Mouse (Mus musculus) stomach, postnatal 0 days (tissue): ENCODE results near the gene Myo1a. TPM values are rescaled to one million over a fixed set of nuclear protein-coding genes. Genes with fewer than 3 reads are reported as not detected.
A peak's percentile ranks its signal among the peaks of the same experiment; 100 is the strongest.

ENCODE experiments used
- ATAC-seq: fragments of 200-750 bp; cut with Nextera tagmentation; 2 replicates; pipeline ENCODE4 v1.8.0; 2017; ENCODE audit not compliant: low FRiP score, low TSS enrichment
- DNase-seq: peaks from one replicate; pipeline ENCODE4 v3.0.0-alpha.2; 2016; ENCODE audit warnings: low spot score
- H3K27ac ChIP-seq: fragments of 300-500 bp; sonication (generic); replicated peaks from 2 replicates; pipeline ENCODE4 v1.5.1; 2014; ENCODE audit warnings: mild to moderate bottlenecking, control low read depth
- H3K27me3 ChIP-seq: fragments of 300-500 bp; sonication (generic); 2 replicates; pipeline ENCODE4 v1.6.1; 2014; ENCODE audit warnings: low read length; ENCODE audit not compliant: control insufficient read depth, insufficient read depth
- H3K36me3 ChIP-seq: fragments of 300-500 bp; sonication (generic); 2 replicates; pipeline ENCODE4 v1.6.1; 2014; ENCODE audit warnings: low read length, mixed read lengths; ENCODE audit not compliant: control insufficient read depth, insufficient read depth
- H3K4me1 ChIP-seq: fragments of 300-500 bp; sonication (generic); replicated peaks from 2 replicates; pipeline ENCODE4 v1.6.1; 2014; ENCODE audit warnings: antibody characterized with exemption; ENCODE audit not compliant: control insufficient read depth, insufficient read depth
- H3K4me2 ChIP-seq: fragments of 300-500 bp; sonication (generic); replicated peaks from 2 replicates; pipeline ENCODE4 v1.6.1; 2014; ENCODE audit warnings: low read depth, mild to moderate bottlenecking, control low read depth, moderate library complexity
- H3K4me3 ChIP-seq: fragments of 300-500 bp; sonication (generic); 2 replicates; pipeline ENCODE4 v1.5.1; 2014; ENCODE audit warnings: low read depth, low read length, control low read depth
- H3K9ac ChIP-seq: fragments of 300-500 bp; sonication (generic); 2 replicates; pipeline ENCODE4 v1.6.1; 2014; ENCODE audit warnings: mild to moderate bottlenecking, low read length, control low read depth, mixed read lengths
- H3K9me3 ChIP-seq: fragments of 300-500 bp; sonication (generic); 2 replicates; pipeline ENCODE4 v1.6.1; 2016; ENCODE audit warnings: low read length; ENCODE audit not compliant: control insufficient read depth
- CTCF ChIP-seq: IDR thresholded peaks from 2 replicates; pipeline ENCODE4 v1.5.1; 2016; ENCODE audit warnings: antibody characterized with exemption, low read depth, mild to moderate bottlenecking, moderate library complexity
- EP300 ChIP-seq: optimal IDR thresholded peaks from 2 replicates; pipeline ENCODE3; 2016; ENCODE audit warnings: antibody characterized with exemption
- WGBS: fragments of 180-500 bp; shearing (Covaris S2); extraction: QIAGEN DNeasy Blood & Tissue Kit; methylation state at CpG from one replicate; pipeline ENCODE4 v1.1.7; 2014; 5-methylcytosine and 5-hydroxymethylcytosine counted together
- polyA plus RNA-seq: library from polyadenylated mRNA; unstranded; fragments of >200 nt; fragmentation: Nextera tagmentation; extraction: Ambion mirVana; gene quantifications from 2 replicates; pipeline ENCODE4 v1.2.1, GENCODE M21; 2015

Myo1a gene
- polyA plus RNA-seq, 1 experiment from 2014 or later = 39.3 TPM

GRCm38 (mm10) chr10:127708850-127709370, 3.9 kb downstream of the Myo1a start:
- ATAC-seq = no peak
- Histone ChIP-seq H3K4me1 (no peaks in the 10 kb centered on the region), H3K27ac (no peak overlapping the region), H3K36me3 (no peaks in the 10 kb centered on the region), H3K4me3 (no peak overlapping the region), H3K4me2 (no peak overlapping the region), H3K9me3 (no peaks in the 10 kb centered on the region), H3K27me3 (no peaks in the 10 kb centered on the region), H3K9ac (no peak overlapping the region)
- 75% methylated on average over 3 of the region's 3 CpGs for WGBS
- TF ChIP-seq EP300 = no peak
- TF ChIP-seq CTCF = no peak
- no peak for DNase-seq

- DNase-seq (no peak), ATAC-seq (no peak)
- H3K4me2 ChIP-seq = no peak overlapping the region
- no peaks in the 10 kb centered on the region for H3K4me1 ChIP-seq
- WGBS = 80% methylated on average over 13 of the region's 13 CpGs
- H3K27ac ChIP-seq = no peak overlapping the region
- no peaks in the 10 kb centered on the region for H3K36me3 ChIP-seq
- no peak overlapping the region for H3K9ac ChIP-seq
- TF ChIP-seq CTCF (no peak), EP300 (no peak)
- no peak overlapping the region for H3K4me3 ChIP-seq
- no peaks in the 10 kb centered on the region for H3K9me3 ChIP-seq
- no peaks in the 10 kb centered on the region for H3K27me3 ChIP-seq
Measured at GRCm38 (mm10) chr10:127710331-127710730, 5.4 kb downstream of the Myo1a start.

- 71% methylated on average over 6 of the region's 6 CpGs for WGBS
- TF ChIP-seq EP300 (no peak), CTCF (no peak)
- no peak for ATAC-seq
Measured at GRCm38 (mm10) chr10:127712736-127713135, 7.8 kb downstream of the Myo1a start.

GRCm38 (mm10) chr10:127721671-127722418, 16.9 kb downstream of the Myo1a start:
- no peaks in the 10 kb centered on the region for H3K4me1 ChIP-seq
- H3K27ac ChIP-seq = peak overlapping the region; percentile 86
- DNase-seq (no peak), ATAC-seq (no peak)
- 9% methylated on average over 20 of the region's 20 CpGs for WGBS
- peak overlapping the region; percentile 44 for H3K4me2 ChIP-seq
- peak overlapping the region; percentile 59 for H3K9ac ChIP-seq
- peak overlapping the region; percentile 32 for H3K4me3 ChIP-seq
- TF ChIP-seq CTCF = no peak
- no peak for TF ChIP-seq EP300
- H3K9me3 ChIP-seq = no peaks in the 10 kb centered on the region
- no peaks in the 10 kb centered on the region for H3K36me3 ChIP-seq
- no peaks in the 10 kb centered on the region for H3K27me3 ChIP-seq

More at GRCm38 (mm10) chr10:127712736-127713135, 7.8 kb downstream of the Myo1a start:
- DNase-seq = no peak
- no peak overlapping the region for H3K4me3 ChIP-seq
- no peaks in the 10 kb centered on the region for H3K4me1 ChIP-seq
- H3K9ac ChIP-seq = no peak overlapping the region
- H3K27ac ChIP-seq = no peak overlapping the region
- no peak overlapping the region for H3K4me2 ChIP-seq
- H3K9me3 ChIP-seq = no peaks in the 10 kb centered on the region
- H3K27me3 ChIP-seq = no peaks in the 10 kb centered on the region
- H3K36me3 ChIP-seq = no peaks in the 10 kb centered on the region

- no peak for DNase-seq
- Histone ChIP-seq H3K4me3 (no peak within 1 kb of the TSS), H3K27me3 (no peaks in the 10 kb centered on the region), H3K9ac (no peak within 1 kb of the TSS), H3K27ac (no peak within 1 kb of the TSS), H3K36me3 (no peaks in the 10 kb centered on the region), H3K4me1 (no peaks in the 10 kb centered on the region), H3K4me2 (no peak within 1 kb of the TSS), H3K9me3 (no peaks in the 10 kb centered on the region)
- TF ChIP-seq EP300 = no peak
- TF ChIP-seq CTCF = no peak
- 82% methylated on average over 3 of the region's 3 CpGs for WGBS
- ATAC-seq = no peak
Measured at GRCm38 (mm10) chr10:127724178-127724577, 19.2 kb downstream of the Myo1a start, which contains the start of gene Tac2. TSS of gene Tac2 (plus strand) at chr10:127724478.

- no peaks in the 10 kb centered on the region for H3K4me1 ChIP-seq
- DNase-seq (no peak), ATAC-seq (0 out of 2 replicates have a peak, but pooled peaks have one; percentile 16)
- H3K9ac ChIP-seq = no peak overlapping the region
- H3K4me3 ChIP-seq = no peak overlapping the region
- no peak overlapping the region for H3K4me2 ChIP-seq
- TF ChIP-seq EP300 (no peak), CTCF (no peak)
- H3K9me3 ChIP-seq = no peaks in the 10 kb centered on the region
- H3K36me3 ChIP-seq = no peaks in the 10 kb centered on the region
- no peaks in the 10 kb centered on the region for H3K27me3 ChIP-seq
- H3K27ac ChIP-seq = no peak overlapping the region
- WGBS = 65% methylated on average over 4 of the region's 4 CpGs
Measured at GRCm38 (mm10) chr10:127725136-127725535, 20.2 kb downstream of the Myo1a start.
